Mouse (Mus musculus): Measurements from ENCODE around the gene Batf3. TPM values are rescaled to one million over a fixed set of nuclear protein-coding genes. Genes with fewer than 3 reads are reported as not detected.

Gene Batf3
- polyA plus RNA-seq, 1 experiment from 2014 or later = 2.6 TPM

DNA sequence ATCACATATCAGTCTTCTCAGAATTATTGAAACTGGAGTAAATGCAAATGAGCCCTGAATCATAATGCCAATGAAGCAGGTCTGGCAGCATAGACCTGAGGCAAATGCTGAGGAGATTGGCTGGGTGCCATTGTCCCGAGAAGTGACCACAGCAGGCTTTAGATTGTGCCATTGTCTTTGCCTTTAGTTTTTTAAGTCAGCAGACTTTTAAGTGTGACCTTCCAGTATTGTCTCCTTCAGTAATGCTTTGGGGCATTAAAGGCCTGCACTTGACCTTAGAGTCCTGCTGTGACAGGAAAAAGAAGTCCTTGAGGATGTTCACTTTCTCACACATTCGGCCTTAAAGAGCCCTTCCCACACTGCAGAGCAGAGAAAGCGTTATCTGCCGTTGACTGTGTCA is 27.4 kb upstream of the Batf3 start:
- 88% methylated on average over 4 of the region's 4 CpGs for WGBS
- ATAC-seq (ENCODE audit: low read depth) = no peak
- H3K9me3 ChIP-seq = no peaks in the 10 kb centered on the region
- H3K4me1 ChIP-seq (replicated peaks) = no peaks in the 10 kb centered on the region
- H3K27ac ChIP-seq (replicated peaks) = no peak overlapping the region
- H3K36me3 ChIP-seq = peaks cover 21% of the 10 kb centered on the region
- H3K4me3 ChIP-seq = no peak overlapping the region
- H3K27me3 ChIP-seq = no peaks in the 10 kb centered on the region
- no peak overlapping the region for H3K9ac ChIP-seq
- no peak overlapping the region for H3K4me2 ChIP-seq

DNA sequence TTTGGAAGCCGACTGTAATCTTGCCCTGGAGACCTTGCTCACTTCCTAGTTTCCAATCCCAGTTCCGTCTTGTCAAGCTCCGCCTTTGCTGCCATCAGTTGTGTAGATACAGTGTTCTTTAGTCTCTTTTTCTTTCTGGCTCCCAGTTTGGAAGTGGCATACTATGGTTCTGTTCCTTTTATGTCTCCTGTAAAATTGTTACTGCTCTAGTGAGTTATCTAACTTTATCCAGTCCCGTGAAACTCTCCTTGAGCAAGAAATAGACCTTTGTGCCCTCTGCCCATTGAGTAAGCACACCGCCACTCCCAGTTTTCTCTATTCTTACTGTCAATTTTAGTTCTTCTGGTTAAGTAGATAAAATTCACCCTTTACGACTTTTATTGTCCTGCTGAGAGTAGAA is 26.0 kb upstream of the Batf3 start:
- Histone ChIP-seq H3K4me3 (no peak overlapping the region), H3K9ac (no peak overlapping the region), H3K36me3 (peaks cover 21% of the 10 kb centered on the region), H3K27ac (replicated peaks) (no peak overlapping the region), H3K4me2 (no peak overlapping the region), H3K27me3 (no peaks in the 10 kb centered on the region), H3K4me1 (replicated peaks) (no peaks in the 10 kb centered on the region), H3K9me3 (no peaks in the 10 kb centered on the region)
- 88% methylated on average over 6 of the region's 6 CpGs for WGBS
- no peak for ATAC-seq (ENCODE audit: low read depth)

DNA sequence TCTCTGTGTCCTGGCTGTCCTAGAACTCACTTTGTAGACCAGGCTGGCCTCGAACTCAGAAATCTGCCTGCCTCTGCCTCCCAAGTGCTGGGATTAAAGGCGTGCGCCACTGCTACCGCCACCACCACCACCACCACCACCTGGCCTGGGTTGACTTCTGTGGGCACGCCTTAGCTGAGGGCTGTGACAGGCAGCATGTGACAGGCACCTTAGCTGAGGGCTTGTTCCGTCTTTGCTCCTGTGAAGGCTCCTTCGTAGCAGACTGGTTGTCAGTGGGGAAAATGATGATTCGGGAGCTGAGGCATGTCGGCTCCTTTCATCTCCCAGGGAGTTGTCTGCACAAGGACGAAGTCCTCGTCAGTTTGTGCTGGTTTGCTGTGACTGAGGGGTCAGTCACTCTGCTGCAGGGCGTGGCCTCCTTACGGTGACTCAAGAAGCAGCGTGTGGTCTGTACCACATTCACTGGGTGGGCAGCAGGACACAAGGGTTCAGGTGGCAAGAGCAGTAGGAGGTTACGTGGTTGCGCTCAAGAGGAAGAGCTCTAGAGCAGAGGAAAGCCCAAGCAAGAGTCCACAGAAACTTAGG is 25.2 kb upstream of the Batf3 start:
- no peak overlapping the region for H3K4me2 ChIP-seq
- no peaks in the 10 kb centered on the region for H3K9me3 ChIP-seq
- H3K36me3 ChIP-seq = peaks cover 27% of the 10 kb centered on the region
- H3K27me3 ChIP-seq = no peaks in the 10 kb centered on the region
- ATAC-seq (ENCODE audit: low read depth) = no peak
- H3K4me3 ChIP-seq = no peak overlapping the region
- H3K27ac ChIP-seq (replicated peaks) = no peak overlapping the region
- H3K4me1 ChIP-seq (replicated peaks) = no peaks in the 10 kb centered on the region
- H3K9ac ChIP-seq = no peak overlapping the region
- WGBS = 95% methylated on average over 16 of the region's 16 CpGs

DNA sequence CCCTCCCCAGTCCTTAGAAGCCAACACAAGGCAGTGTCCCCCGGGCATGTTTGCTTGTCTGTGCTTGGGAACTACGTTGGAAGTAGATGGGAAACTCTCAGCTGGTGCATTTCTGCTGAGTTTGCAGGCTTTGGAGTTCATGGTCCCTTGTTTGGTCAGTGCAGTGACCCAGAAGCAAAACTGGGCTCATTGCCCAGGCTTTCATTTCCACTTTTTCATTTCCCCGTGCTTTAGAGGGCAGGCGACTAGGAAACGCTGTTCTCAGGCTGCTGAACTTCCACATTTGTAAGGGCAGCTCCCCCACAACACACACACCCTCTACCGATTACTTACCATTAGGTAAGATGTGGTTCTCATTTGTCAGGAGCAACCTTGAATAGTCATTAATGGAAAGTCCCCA is 24.6 kb upstream of the Batf3 start:
- Histone ChIP-seq H3K4me2 (no peak overlapping the region), H3K36me3 (peaks cover 27% of the 10 kb centered on the region), H3K27me3 (no peaks in the 10 kb centered on the region), H3K4me1 (replicated peaks) (no peaks in the 10 kb centered on the region), H3K9me3 (no peaks in the 10 kb centered on the region), H3K4me3 (no peak overlapping the region), H3K27ac (replicated peaks) (no peak overlapping the region), H3K9ac (no peak overlapping the region)
- WGBS = 76% methylated on average over 6 of the region's 6 CpGs
- ATAC-seq (ENCODE audit: low read depth) = no peak

DNA sequence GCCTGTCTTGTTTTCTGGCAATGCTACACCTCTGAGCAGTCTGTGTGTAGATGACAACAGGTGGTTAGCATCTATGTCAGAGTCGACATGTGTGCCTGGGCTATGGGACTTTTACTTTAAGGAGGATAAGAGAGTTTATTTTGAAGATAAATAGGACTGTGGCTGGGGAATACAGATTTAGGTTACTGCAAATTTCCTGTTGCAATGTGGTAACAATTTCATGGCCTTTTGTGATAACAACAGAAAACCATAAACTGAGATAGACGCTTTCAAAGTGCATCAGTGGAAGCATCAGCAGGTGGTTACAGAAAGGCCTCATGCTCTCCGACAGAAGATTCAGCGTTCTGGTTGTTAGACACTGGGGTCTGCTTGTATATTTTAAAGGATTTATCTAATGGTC is 24.2 kb upstream of the Batf3 start:
- Histone ChIP-seq H3K9ac (no peak overlapping the region), H3K4me1 (replicated peaks) (no peaks in the 10 kb centered on the region), H3K36me3 (peaks cover 31% of the 10 kb centered on the region), H3K9me3 (no peaks in the 10 kb centered on the region), H3K4me2 (no peak overlapping the region), H3K27me3 (no peaks in the 10 kb centered on the region), H3K27ac (replicated peaks) (no peak overlapping the region), H3K4me3 (no peak overlapping the region)
- 86% methylated on average over 4 of the region's 4 CpGs for WGBS
- ATAC-seq (ENCODE audit: low read depth) = no peak

DNA sequence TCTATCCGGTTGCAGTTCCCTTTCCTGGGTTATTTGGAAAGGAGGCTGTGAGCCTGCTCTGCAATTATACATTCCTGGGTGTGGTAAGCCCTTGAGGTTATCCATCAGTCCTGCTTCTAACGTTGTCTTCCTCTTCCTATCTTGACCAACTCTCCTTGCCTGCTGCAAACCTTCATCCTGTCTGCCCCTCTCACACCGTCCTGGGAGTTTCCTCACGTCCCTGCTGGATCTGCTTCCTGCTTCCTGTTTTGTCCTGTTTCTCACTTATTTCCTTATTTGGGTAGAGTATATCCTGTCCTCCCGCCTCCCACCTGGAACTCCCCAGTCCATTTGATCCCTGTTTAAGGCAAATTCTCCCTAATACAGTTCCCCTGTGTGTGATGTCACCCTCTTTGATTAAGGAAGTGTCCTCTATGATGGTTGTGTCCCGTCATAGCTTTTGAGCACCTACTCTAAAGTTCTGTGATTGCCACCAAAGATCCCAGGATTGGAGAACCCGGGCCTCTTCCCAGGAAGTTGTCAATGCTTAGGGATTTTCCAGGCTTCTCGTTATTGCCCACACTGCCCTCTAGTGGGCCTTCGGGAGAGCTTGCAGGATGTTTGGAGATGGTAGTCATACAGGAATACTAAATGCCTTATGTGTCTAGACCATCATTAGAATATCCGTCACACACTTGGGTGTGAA is 22.3 kb upstream of the Batf3 start:
- no peak for ATAC-seq (ENCODE audit: low read depth)
- peaks cover 28% of the 10 kb centered on the region for H3K36me3 ChIP-seq
- no peaks in the 10 kb centered on the region for H3K9me3 ChIP-seq
- no peak overlapping the region for H3K4me2 ChIP-seq
- H3K27ac ChIP-seq (replicated peaks) = no peak overlapping the region
- 75% methylated on average over 10 of the region's 10 CpGs for WGBS
- no peak overlapping the region for H3K9ac ChIP-seq
- no peak overlapping the region for H3K4me3 ChIP-seq
- no peaks in the 10 kb centered on the region for H3K4me1 ChIP-seq (replicated peaks)
- H3K27me3 ChIP-seq = no peaks in the 10 kb centered on the region

DNA sequence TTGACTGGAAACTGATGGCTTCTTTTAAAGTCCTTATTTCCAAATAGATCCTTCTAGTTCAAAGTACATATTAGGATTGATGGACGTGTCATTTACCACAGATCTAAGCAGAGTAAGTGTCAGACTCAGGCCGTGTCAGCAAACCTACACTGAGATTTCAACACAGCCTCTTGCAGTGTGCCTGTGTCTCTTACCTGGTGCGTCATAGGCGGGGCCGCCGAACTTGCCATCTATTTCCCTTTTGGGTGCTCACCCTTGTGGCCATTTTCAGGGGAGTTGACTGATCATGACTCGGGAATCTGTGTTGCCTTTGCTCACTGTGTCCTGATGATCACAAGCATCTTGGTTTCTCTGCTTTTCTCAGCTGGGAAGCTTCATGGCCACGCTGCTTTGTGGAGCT is 14.4 kb upstream of the Batf3 start:
- no peak overlapping the region for H3K4me3 ChIP-seq
- no peak overlapping the region for H3K9ac ChIP-seq
- no peaks in the 10 kb centered on the region for H3K4me1 ChIP-seq (replicated peaks)
- peaks cover 9% of the 10 kb centered on the region; the same call in 1 of the 2 replicates for H3K36me3 ChIP-seq
- ATAC-seq (ENCODE audit: low read depth) = no peak
- no peak overlapping the region for H3K27ac ChIP-seq (replicated peaks)
- H3K4me2 ChIP-seq = no peak overlapping the region
- no peaks in the 10 kb centered on the region for H3K27me3 ChIP-seq
- no peaks in the 10 kb centered on the region for H3K9me3 ChIP-seq
- 92% methylated on average over 8 of the region's 8 CpGs for WGBS

DNA sequence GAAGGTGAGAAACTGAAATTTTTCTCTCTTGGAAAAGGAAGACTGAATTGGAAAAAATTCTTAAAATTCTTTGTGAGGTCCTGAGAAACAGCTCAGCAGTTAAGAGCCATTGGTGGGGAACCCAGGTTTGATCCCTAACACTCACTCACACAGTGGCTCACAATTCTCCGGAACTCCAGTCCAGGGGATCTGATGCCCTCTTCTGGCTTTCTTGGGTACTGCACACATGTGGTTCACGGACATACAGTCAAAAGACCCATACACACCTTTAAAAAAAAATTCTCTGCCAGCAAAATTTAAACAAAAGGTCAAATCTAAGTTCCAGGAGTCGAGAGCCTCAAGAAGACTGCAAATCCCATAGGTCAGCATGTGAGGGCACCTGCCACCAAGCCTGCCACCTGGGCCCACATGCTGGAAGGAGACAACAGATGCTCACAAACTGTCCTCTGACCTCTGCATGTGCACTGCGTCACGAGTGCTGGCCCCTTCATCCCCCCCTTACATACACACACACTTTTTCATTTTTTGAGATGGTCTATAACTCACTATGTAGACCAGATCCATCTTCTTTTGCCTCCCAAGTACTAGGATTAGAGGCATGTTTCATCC is 12.6 kb upstream of the Batf3 start:
- Histone ChIP-seq H3K27me3 (no peaks in the 10 kb centered on the region), H3K9me3 (no peaks in the 10 kb centered on the region), H3K9ac (no peak overlapping the region), H3K27ac (replicated peaks) (no peak overlapping the region), H3K4me2 (no peak overlapping the region), H3K4me1 (replicated peaks) (no peaks in the 10 kb centered on the region), H3K4me3 (no peak overlapping the region), H3K36me3 (peaks cover 5% of the 10 kb centered on the region; the same call in 1 of the 2 replicates)
- no peak for ATAC-seq (ENCODE audit: low read depth)
- WGBS = 73% methylated on average over 5 of the region's 5 CpGs

DNA sequence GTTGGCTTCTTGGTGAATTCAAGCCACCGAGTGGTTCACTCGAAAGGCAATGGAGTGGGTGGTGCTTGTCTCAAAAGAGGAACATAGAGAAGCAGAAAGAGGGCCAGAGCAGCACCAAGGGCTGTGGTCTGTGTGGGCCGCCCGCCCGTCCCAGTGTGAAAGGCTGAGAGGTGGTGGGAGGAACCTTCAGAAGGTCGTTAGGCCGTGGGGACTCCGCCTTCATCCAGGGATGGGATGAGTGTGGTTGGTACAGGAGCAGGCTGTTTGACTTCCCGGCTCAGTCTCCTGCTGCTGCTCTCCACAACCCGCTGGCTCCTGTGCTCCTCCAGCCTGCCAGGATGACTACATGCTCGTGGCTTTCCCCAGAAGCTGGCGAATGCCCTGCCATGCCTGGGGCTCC is 12.1 kb upstream of the Batf3 start:
- H3K4me3 ChIP-seq = no peak overlapping the region
- H3K27me3 ChIP-seq = no peaks in the 10 kb centered on the region
- H3K27ac ChIP-seq (replicated peaks) = no peak overlapping the region
- no peaks in the 10 kb centered on the region for H3K9me3 ChIP-seq
- H3K36me3 ChIP-seq = peaks cover 5% of the 10 kb centered on the region; the same call in 1 of the 2 replicates
- H3K4me2 ChIP-seq = no peak overlapping the region
- no peaks in the 10 kb centered on the region for H3K4me1 ChIP-seq (replicated peaks)
- ATAC-seq (ENCODE audit: low read depth) = no peak
- 73% methylated on average over 12 of the region's 12 CpGs for WGBS
- no peak overlapping the region for H3K9ac ChIP-seq

GRCm38 (mm10) chr1:191086304-191086878 is 11.3 kb upstream of the Batf3 start:
- Histone ChIP-seq H3K9ac (no peak overlapping the region), H3K4me2 (no peak overlapping the region), H3K27ac (replicated peaks) (no peak overlapping the region), H3K27me3 (no peaks in the 10 kb centered on the region), H3K4me1 (replicated peaks) (no peaks in the 10 kb centered on the region), H3K36me3 (peaks cover 5% of the 10 kb centered on the region; the same call in 1 of the 2 replicates), H3K9me3 (no peaks in the 10 kb centered on the region), H3K4me3 (no peak overlapping the region)
- no peak for ATAC-seq (ENCODE audit: low read depth)
- 88% methylated on average over 7 of the region's 7 CpGs for WGBS

DNA sequence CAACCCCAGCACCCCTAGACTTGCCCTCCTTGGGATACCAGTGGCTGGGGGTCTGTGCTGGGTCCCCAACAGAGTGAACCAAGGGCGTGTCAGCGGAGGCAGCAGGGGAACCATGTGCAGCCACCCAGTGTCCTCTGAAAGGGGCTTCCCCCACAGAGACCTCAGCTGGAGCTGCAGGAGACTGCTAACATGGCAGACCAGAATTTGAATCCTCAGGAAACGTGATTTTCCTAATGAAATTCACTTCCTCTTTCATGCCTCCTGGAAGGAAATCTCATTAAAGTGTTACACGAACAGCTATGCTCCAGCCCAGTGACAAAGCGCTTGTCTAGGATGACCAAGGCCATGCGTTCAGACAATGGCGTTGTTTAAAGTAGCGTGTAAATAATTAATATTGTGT is 10.7 kb upstream of the Batf3 start:
- Histone ChIP-seq H3K4me1 (replicated peaks) (no peaks in the 10 kb centered on the region), H3K4me3 (no peak overlapping the region), H3K36me3 (peaks cover 5% of the 10 kb centered on the region; the same call in 1 of the 2 replicates), H3K9ac (no peak overlapping the region), H3K27ac (replicated peaks) (no peak overlapping the region), H3K27me3 (no peaks in the 10 kb centered on the region), H3K9me3 (no peaks in the 10 kb centered on the region), H3K4me2 (no peak overlapping the region)
- WGBS = 86% methylated on average over 8 of the region's 8 CpGs
- no peak for ATAC-seq (ENCODE audit: low read depth)

DNA sequence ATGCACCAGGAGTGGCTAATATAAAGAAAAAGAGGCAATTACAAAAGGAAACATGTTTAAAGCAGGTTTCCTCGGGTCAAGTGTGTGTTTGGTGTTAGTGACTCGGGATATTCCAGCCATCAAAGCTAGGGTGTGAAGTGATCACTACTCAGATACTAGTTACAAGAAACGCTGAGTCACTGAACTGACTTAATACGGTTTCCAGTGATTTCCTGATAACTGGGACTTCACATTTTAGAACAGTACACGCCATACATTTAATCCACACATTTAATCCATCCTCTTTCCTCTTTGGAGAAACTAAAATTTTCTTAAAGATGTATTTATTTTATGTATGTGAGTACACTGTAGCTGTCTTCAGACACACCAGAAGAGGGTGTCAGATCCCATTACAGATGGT is 9.7 kb upstream of the Batf3 start:
- no peaks in the 10 kb centered on the region for H3K36me3 ChIP-seq
- WGBS = 93% methylated on average over 5 of the region's 5 CpGs
- H3K27me3 ChIP-seq = no peaks in the 10 kb centered on the region
- H3K9ac ChIP-seq = no peak overlapping the region
- H3K4me3 ChIP-seq = no peak overlapping the region
- no peak overlapping the region for H3K4me2 ChIP-seq
- no peaks in the 10 kb centered on the region for H3K9me3 ChIP-seq
- no peak for ATAC-seq (ENCODE audit: low read depth)
- H3K4me1 ChIP-seq (replicated peaks) = no peaks in the 10 kb centered on the region
- H3K27ac ChIP-seq (replicated peaks) = no peak overlapping the region

Measured in neural tube, embryonic 13.5 days (tissue).